Mouse (Mus musculus) ovary, postnatal 36 days (tissue): ENCODE measurements around the gene Npas2.
A peak's percentile ranks its signal among the peaks of the same experiment; 100 is the strongest.

Source experiments
- DNase-seq: peaks from one replicate; pipeline ENCODE4 v3.0.0; 2022; ENCODE audit warnings: low spot score, mixed read lengths

Npas2 gene

GRCm38 (mm10) chr1:39212982-39213381, 19.5 kb downstream of the Npas2 start:
- DNase-seq: no peak

GRCm38 (mm10) chr1:39217584-39217983, 24.1 kb downstream of the Npas2 start:
- no peak for DNase-seq

GRCm38 (mm10) chr1:39228401-39228800, 34.9 kb downstream of the Npas2 start:
- no peak for DNase-seq

- DNase-seq: no peak
Observed at GRCm38 (mm10) chr1:39230021-39230420, 36.5 kb downstream of the Npas2 start.

- DNase-seq: no peak
Observed at GRCm38 (mm10) chr1:39234815-39235449, 41.4 kb downstream of the Npas2 start.

GRCm38 (mm10) chr1:39237503-39238255, 44.1 kb downstream of the Npas2 start:
- DNase-seq: no peak

GRCm38 (mm10) chr1:39240860-39241584, 47.5 kb downstream of the Npas2 start:
- DNase-seq: no peak

GRCm38 (mm10) chr1:39244726-39245125, 51.2 kb downstream of the Npas2 start:
- no peak for DNase-seq

- DNase-seq: no peak
Observed at GRCm38 (mm10) chr1:39251679-39252078, 58.1 kb downstream of the Npas2 start.

- DNase-seq: peak; percentile 42
Observed at GRCm38 (mm10) chr1:39253771-39254170, 60.2 kb downstream of the Npas2 start.

GRCm38 (mm10) chr1:39256051-39256450, 62.5 kb downstream of the Npas2 start:
- DNase-seq: no peak

GRCm38 (mm10) chr1:39256513-39257330, 63.2 kb downstream of the Npas2 start:
- no peak for DNase-seq

GRCm38 (mm10) chr1:39257331-39257594, 63.7 kb downstream of the Npas2 start:
- DNase-seq: no peak

GRCm38 (mm10) chr1:39259668-39260067, 66.1 kb downstream of the Npas2 start:
- DNase-seq: no peak

GRCm38 (mm10) chr1:39260183-39260978, 66.8 kb downstream of the Npas2 start:
- no peak for DNase-seq

GRCm38 (mm10) chr1:39266843-39267512, 73.4 kb downstream of the Npas2 start:
- DNase-seq: no peak

- no peak for DNase-seq
Observed at GRCm38 (mm10) chr1:39272976-39273375, 79.4 kb downstream of the Npas2 start.

- no peak for DNase-seq
Observed at GRCm38 (mm10) chr1:39280391-39280790, 86.9 kb downstream of the Npas2 start.

GRCm38 (mm10) chr1:39280989-39281875, 87.7 kb downstream of the Npas2 start:
- DNase-seq: peak; percentile 66

GRCm38 (mm10) chr1:39281888-39282287, 88.4 kb downstream of the Npas2 start:
- no peak for DNase-seq
